Mouse (Mus musculus): ENCODE measurements at regions not wholly inside any gene's neighbourhood (a gene's known extent, or its start where the extent isn't known, plus 50 kb on each side); places are given as distances from the start of the nearest gene placed in this dataset.

- intact Hi-C loops (cut with DNase I): no loop called here
- DNase-seq (ENCODE audit: extremely low spot score in 1 of 2, low spot score in 2 of 2): no peak
These were observed 151.6 kb downstream of the Cmpk2 start for GRCm38 (mm10) chr12:26620501-26621134.

- intact Hi-C loops (cut with DNase I): no loop called here
- DNase-seq (ENCODE audit: extremely low spot score in 1 of 2, low spot score in 2 of 2): no peak
These were observed 149.0 kb downstream of the Cmpk2 start for GRCm38 (mm10) chr12:26617969-26618368.

- no peak for DNase-seq (ENCODE audit: extremely low spot score in 1 of 2, low spot score in 2 of 2)
- intact Hi-C loops (cut with DNase I): no loop called here
These were observed 144.2 kb downstream of the Cmpk2 start for GRCm38 (mm10) chr12:26613086-26613705.

GRCm38 (mm10) chr12:26610079-26610478, 141.1 kb downstream of the Cmpk2 start:
- intact Hi-C loops (cut with DNase I): no loop called here
- no peak for DNase-seq (ENCODE audit: extremely low spot score in 1 of 2, low spot score in 2 of 2)

DNA sequence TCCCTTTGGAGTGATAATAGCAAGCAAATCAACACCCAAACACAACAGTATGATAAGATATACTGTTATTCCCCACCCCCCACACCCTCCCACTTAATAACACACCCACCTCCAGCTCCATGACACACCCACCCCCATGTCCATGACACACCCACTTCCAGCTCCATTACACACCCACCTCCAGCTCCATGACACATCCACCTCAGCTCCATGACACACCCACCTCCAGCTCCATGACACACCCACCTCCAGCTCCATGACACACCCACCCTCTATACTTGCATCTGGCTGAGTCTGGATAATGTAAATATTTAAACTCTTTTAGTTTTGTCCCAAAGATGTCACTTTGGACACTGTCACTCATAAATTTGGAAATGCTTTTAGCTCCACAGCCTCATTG, 129.5 kb downstream of the Cmpk2 start:
- no peak for DNase-seq (ENCODE audit: extremely low spot score in 1 of 2, low spot score in 2 of 2)
- intact Hi-C loops (cut with DNase I): no loop called here

DNA sequence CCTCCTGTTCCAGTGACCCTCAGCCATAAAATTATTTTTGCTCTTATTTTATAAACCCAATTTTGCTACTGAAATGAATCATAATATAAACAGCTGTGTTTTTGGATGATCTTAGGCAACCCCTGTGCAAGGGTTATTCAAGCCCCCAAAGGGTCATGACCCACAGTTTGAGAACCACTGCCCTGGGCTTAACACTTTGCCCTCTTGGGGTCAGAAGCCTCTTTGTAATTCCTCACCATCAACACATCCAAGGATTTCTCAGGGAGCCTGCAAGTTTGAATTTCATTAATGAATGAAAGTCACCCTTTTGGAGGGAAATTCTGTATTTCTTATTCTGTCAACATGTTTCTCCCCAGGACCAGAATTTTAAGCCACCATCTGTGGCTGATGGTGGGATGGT, 123.1 kb downstream of the Cmpk2 start:
- intact Hi-C loops (cut with DNase I): no loop called here
- DNase-seq (ENCODE audit: extremely low spot score in 1 of 2, low spot score in 2 of 2): no peak

DNA sequence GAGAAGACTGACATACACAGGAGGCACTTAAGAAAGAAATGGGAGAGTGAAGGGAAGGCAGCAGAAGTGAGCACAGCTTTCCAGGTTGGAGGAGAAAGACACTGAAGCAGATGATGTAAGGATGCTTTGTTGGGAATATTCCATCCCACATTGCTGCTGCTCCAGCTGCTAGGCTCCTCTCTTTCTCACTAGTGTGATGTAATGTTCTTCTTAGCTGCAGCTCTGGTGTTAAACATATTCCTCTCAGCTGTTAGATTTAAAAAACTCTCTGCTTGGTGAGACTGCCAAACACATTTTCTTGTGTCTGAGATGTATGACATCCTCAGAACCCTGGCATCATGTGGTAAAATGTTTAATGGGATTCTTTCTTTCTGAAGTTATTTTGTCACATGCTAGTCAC, 120.1 kb downstream of the Cmpk2 start:
- peak in 1 of 2 experiments; percentile 31 for DNase-seq (ENCODE audit: extremely low spot score in 1 of 2, low spot score in 2 of 2)
- intact Hi-C loops (cut with DNase I): no loop called here

GRCm38 (mm10) chr12:26577438-26577837, 108.4 kb downstream of the Cmpk2 start:
- DNase-seq (ENCODE audit: extremely low spot score in 1 of 2, low spot score in 2 of 2): peak in 1 of 2 experiments; percentile 69

DNA sequence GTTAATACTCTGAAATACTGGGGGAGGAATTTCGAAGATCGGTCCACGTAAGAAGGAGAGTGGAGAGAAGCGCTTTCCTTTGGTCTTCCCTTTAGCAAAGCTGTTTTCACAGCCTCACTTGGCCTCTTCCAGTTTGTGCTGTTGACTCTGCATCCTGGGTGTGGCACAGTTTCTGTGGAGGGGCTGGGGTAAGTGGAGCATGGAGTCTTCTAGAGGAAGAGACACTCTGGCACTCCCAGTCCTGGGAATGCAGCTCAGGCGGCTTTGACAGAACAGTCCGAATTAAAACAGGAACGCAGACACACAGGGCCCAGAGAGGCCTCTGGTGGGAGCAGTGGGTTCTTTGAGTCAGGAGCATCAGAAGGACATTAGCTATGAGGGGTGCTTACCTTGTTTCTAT, 102.6 kb downstream of the Cmpk2 start:
- no peak for DNase-seq (ENCODE audit: extremely low spot score in 1 of 2, low spot score in 2 of 2)
- intact Hi-C loops (cut with DNase I): loop anchor here (10.0 kb wide), 1 partner anchor 293 kb away; no protein-coding TSS in a partner anchor

More at GRCm38 (mm10) chr12:26577438-26577837, 108.4 kb downstream of the Cmpk2 start:
- intact Hi-C loops (cut with DNase I): loop anchor here (10.0 kb wide), 1 partner anchor 287 kb away; no protein-coding TSS in a partner anchor

DNA sequence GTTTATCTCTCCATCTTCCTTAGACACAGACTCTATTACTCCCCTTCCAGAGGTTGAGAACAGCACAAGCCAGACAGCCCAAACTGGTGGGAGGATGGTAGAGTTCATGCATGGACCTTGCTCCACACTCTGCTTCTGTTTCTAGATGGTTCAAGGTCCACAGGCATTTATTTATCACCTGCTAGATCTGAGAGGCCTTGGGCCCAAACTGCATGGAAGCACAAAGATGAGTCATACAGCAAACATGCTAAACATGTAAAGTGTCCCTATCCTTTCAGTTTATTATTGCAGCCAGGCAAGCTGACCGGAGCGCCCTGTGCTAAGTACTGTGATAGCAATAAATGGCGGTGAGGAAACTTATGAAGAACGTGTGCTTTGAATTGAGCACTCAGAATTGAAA, 98.4 kb downstream of the Cmpk2 start:
- intact Hi-C loops (cut with DNase I): no loop called here
- no peak for DNase-seq (ENCODE audit: extremely low spot score in 1 of 2, low spot score in 2 of 2)

DNA sequence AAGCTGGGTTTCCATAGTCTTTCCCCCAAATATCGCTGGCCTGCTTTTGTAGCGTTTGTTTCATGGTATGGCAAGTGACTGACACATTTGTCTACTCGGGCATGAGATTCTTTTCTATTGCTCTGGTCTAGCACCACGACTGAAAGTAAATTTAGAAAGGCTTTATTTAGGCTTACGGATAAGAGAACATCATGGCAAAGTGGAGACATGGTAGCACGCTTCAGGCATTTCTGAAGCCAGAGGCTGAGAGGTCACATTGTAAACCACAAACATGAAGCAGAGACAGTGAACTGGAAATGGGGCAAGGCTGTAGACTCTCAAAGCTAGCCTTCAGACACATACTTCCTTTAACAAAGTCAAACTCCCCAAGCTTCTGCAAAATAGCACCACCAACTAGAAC, 93.9 kb downstream of the Cmpk2 start:
- no peak for DNase-seq (ENCODE audit: extremely low spot score in 1 of 2, low spot score in 2 of 2)
- intact Hi-C loops (cut with DNase I): no loop called here

GRCm38 (mm10) chr12:26559560-26559959, 90.6 kb downstream of the Cmpk2 start:
- intact Hi-C loops (cut with DNase I): no loop called here
- DNase-seq (ENCODE audit: extremely low spot score in 1 of 2, low spot score in 2 of 2): no peak

- DNase-seq (ENCODE audit: extremely low spot score in 1 of 2, low spot score in 2 of 2): no peak
- intact Hi-C loops (cut with DNase I): no loop called here
These were observed 88.4 kb downstream of the Cmpk2 start for GRCm38 (mm10) chr12:26557411-26557810.

DNA sequence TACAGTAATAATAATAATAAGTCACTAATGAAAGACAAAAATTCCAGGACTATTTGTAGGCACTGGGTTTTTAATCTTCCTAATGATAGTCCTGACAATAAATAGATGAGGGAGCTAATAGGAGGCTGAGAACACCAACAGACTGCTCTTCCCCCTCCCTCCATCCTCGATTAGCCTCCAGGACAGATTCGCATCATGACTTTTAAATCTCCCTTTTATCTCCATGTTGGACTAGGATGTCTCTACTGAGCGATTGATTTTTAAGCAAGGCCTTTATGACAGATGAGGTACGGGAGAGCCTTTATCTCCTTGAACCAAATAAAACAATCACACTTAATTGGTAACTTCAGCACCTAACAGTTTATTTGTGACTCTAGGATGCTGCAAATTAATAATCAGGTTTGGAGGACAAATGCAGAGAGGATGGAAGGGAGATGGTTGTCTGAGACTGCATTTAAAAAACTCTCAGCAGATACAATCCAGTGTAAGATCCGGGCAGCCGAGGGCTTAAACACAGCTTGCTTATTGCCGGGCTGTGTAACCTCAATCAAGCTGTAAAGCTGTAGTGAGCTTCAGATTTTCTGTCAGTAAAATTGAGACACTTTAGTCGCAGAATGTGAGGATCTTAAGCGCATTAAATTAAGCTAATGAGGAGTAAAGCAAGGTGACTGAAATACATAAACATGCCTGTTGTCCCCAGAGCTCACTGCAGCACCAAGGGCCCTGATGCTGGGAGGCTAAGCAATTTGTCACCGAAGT, 82.3 kb downstream of the Cmpk2 start:
- intact Hi-C loops (cut with DNase I): no loop called here

DNA sequence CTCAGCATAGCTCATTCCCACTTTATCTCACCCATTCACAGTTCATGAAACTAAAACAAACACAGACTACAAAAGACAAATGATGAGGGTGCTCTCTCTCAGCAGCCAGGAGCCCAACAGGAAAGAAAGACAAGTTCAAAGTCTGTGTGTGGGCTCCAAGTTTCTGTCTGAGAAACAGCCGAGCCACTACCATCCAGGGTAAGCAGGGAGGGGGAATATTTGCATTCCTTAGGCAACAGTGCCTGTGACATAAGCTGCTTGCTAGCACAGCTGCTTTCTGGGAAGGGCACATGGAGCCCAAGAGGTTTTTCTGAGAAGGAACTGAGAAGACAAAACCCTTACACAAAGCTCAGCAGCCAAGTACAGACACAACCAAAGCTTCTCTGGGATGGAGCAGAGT, 78.5 kb downstream of the Cmpk2 start:
- no peak for DNase-seq (ENCODE audit: extremely low spot score in 1 of 2, low spot score in 2 of 2)
- intact Hi-C loops (cut with DNase I): no loop called here

More for the DNA sequence above, 82.3 kb downstream of the Cmpk2 start:
- no peak for DNase-seq (ENCODE audit: extremely low spot score in 1 of 2, low spot score in 2 of 2)

DNA sequence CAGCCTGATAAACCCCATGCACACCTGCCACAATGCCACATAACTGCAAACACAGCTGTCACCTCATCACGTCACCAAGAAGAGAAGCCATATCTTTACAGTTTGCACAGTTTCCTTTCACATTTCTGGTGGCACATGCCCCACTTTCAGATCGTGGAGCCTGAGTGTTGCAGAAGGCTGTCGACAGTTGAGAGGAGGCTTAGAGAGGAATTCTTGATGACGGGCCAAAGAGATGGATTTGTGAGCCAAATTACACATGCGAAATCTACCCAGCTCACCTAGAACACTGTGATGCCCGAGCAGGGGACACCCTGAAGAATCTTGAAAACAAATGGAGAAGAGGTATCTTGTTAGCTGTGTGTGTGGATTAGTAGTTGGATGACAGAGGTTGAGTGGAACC, 77.4 kb downstream of the Cmpk2 start:
- intact Hi-C loops (cut with DNase I): no loop called here
- DNase-seq (ENCODE audit: extremely low spot score in 1 of 2, low spot score in 2 of 2): peak in 1 of 2 experiments; percentile 25

DNA sequence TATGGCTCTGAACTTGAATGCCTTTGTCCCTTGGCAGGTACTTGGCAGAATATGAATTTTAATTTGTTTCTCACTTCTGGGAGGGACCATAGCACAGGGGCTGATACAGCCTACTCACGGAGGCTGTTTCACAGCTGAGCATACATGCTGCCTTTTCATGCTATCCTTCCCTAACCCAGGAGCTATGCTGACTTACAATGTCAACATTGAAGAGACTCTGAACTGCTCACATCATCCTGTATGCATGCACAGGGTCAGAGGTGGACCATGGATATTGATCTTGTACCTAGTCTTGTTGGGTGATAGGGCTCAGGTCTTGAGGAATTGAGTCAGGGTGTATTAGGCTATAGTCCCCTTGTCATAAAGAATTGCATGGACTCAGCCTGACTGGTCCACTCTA, 74.5 kb downstream of the Cmpk2 start:
- no peak for DNase-seq (ENCODE audit: extremely low spot score in 1 of 2, low spot score in 2 of 2)
- intact Hi-C loops (cut with DNase I): no loop called here

- no peak for DNase-seq (ENCODE audit: extremely low spot score in 1 of 2, low spot score in 2 of 2)
- intact Hi-C loops (cut with DNase I): no loop called here
These were observed 73.4 kb downstream of the Cmpk2 start for GRCm38 (mm10) chr12:26542451-26542850.

GRCm38 (mm10) chr12:26535261-26535890, 66.4 kb downstream of the Cmpk2 start:
- peak in 1 of 2 experiments; percentile 50 for DNase-seq (ENCODE audit: extremely low spot score in 1 of 2, low spot score in 2 of 2)
- intact Hi-C loops (cut with DNase I): loop anchor here (10.0 kb wide), 1 partner anchor 519 kb away; no protein-coding TSS in a partner anchor

All from left cerebral cortex, postnatal 10 days (tissue).